Mouse (Mus musculus): Measurements from ENCODE around the gene Hnrnpul2.
A peak's percentile ranks its signal among the peaks of the same experiment; 100 is the strongest.

- TF ChIP-seq POLR2A (IDR thresholded peaks at IDR 0.05; ENCODE audit: insufficient read length, low read depth) (peak; percentile 74), MAX (IDR thresholded peaks at IDR 0.05; ENCODE audit: low read depth) (no peak)
Observed at GRCm38 (mm10) chr19:8798264-8798946, 21.4 kb upstream of the Hnrnpul2 start, which contains the start of gene Polr2g.

Data from myocyte (in vitro differentiated cells).